Mouse (Mus musculus): ENCODE measurements around the gene Asphd2. TPM values are rescaled to one million over a fixed set of nuclear protein-coding genes. Genes with fewer than 3 reads are reported as not detected.
"Not testable (repeated sequence)": the region's sequence is repeated elsewhere in the genome, so short reads cannot be mapped to it uniquely, and the experiment has no call there.

Asphd2 gene
- total RNA-seq (2018; cell fraction: chromatin; rRNA removed), result under 1 TPM in 1 of 26 experiments, not detected in 25; 0.98 TPM
- not detected for total RNA-seq (2018; cell fraction: cytosol; rRNA removed)
- total RNA-seq (2018; cell fraction: nucleus; rRNA removed), result not detected
- polyA plus RNA-seq (2018), result not detected in 3 replicates

GRCm38 (mm10) chr5:112394779-112395443 is at the start of gene Asphd2:
Asphd2 (minus strand) TSS chr5:112394866.
- H3K79me2 ChIP-seq (ENCODE audit: inconsistent target), result no peaks in the 10 kb centered on the region
- no peak within 1 kb of the TSS for H3K4me3 ChIP-seq (ENCODE audit: inconsistent target)
- no peaks in the 10 kb centered on the region for H3K36me3 ChIP-seq (ENCODE audit: inconsistent target)
- WGBS (ENCODE audit: missing documents), result 6% methylated on average over 66 of the region's 67 CpGs
- H3K27ac ChIP-seq, result no peak within 1 kb of the TSS

GRCm38 (mm10) chr5:112438535-112438934 is 43.9 kb upstream of the Asphd2 start:
- no peak overlapping the region for H3K27ac ChIP-seq
- no peaks in the 10 kb centered on the region for H3K79me2 ChIP-seq (ENCODE audit: inconsistent target)
- H3K36me3 ChIP-seq (ENCODE audit: inconsistent target), result no peaks in the 10 kb centered on the region
- WGBS (ENCODE audit: missing documents), result 70% methylated on average over 10 of the region's 10 CpGs
- H3K4me3 ChIP-seq (ENCODE audit: inconsistent target), result no peak overlapping the region

- H3K79me2 ChIP-seq (ENCODE audit: inconsistent target), result no peaks in the 10 kb centered on the region
- no peak overlapping the region for H3K4me3 ChIP-seq (ENCODE audit: inconsistent target)
- no peak overlapping the region for H3K27ac ChIP-seq
- WGBS (ENCODE audit: missing documents), result 2% methylated on average over 8 of the region's 8 CpGs
- no peaks in the 10 kb centered on the region for H3K36me3 ChIP-seq (ENCODE audit: inconsistent target)
Observed at GRCm38 (mm10) chr5:112433004-112433403, 38.3 kb upstream of the Asphd2 start.

GRCm38 (mm10) chr5:112432033-112432432 is 37.4 kb upstream of the Asphd2 start:
- Histone ChIP-seq H3K79me2 (ENCODE audit: inconsistent target) (no peaks in the 10 kb centered on the region), H3K36me3 (ENCODE audit: inconsistent target) (no peaks in the 10 kb centered on the region), H3K27ac (no peak overlapping the region), H3K4me3 (ENCODE audit: inconsistent target) (no peak overlapping the region)
- WGBS (ENCODE audit: missing documents), result 90% methylated on average over 5 of the region's 5 CpGs

GRCm38 (mm10) chr5:112431120-112431775 is 36.6 kb upstream of the Asphd2 start:
- H3K36me3 ChIP-seq (ENCODE audit: inconsistent target), result no peaks in the 10 kb centered on the region
- no peak overlapping the region for H3K27ac ChIP-seq
- H3K79me2 ChIP-seq (ENCODE audit: inconsistent target), result no peaks in the 10 kb centered on the region
- H3K4me3 ChIP-seq (ENCODE audit: inconsistent target), result no peak overlapping the region
- WGBS (ENCODE audit: missing documents), result 10% methylated on average over 14 of the region's 14 CpGs

- Histone ChIP-seq H3K4me3 (ENCODE audit: inconsistent target) (no peak overlapping the region), H3K36me3 (ENCODE audit: inconsistent target) (no peaks in the 10 kb centered on the region), H3K79me2 (ENCODE audit: inconsistent target) (no peaks in the 10 kb centered on the region), H3K27ac (no peak overlapping the region)
- WGBS (ENCODE audit: missing documents), result 17% methylated on average over 19 of the region's 19 CpGs
Observed at GRCm38 (mm10) chr5:112428944-112429343, 34.3 kb upstream of the Asphd2 start.

- Histone ChIP-seq H3K79me2 (ENCODE audit: inconsistent target) (no peaks in the 10 kb centered on the region), H3K27ac (no peak overlapping the region), H3K36me3 (ENCODE audit: inconsistent target) (no peaks in the 10 kb centered on the region), H3K4me3 (ENCODE audit: inconsistent target) (no peak overlapping the region)
- 66% methylated on average over 2 of the region's 2 CpGs for WGBS (ENCODE audit: missing documents)
Observed at GRCm38 (mm10) chr5:112427283-112427682, 32.6 kb upstream of the Asphd2 start.

- H3K4me3 ChIP-seq (ENCODE audit: inconsistent target), result no peak overlapping the region
- WGBS (ENCODE audit: missing documents), result 40% methylated on average over 7 of the region's 7 CpGs
- H3K79me2 ChIP-seq (ENCODE audit: inconsistent target), result no peaks in the 10 kb centered on the region
- no peak overlapping the region for H3K27ac ChIP-seq
- no peaks in the 10 kb centered on the region for H3K36me3 ChIP-seq (ENCODE audit: inconsistent target)
Observed at GRCm38 (mm10) chr5:112426635-112427034, 32.0 kb upstream of the Asphd2 start.

- 40% methylated on average over 12 of the region's 12 CpGs for WGBS (ENCODE audit: missing documents)
- H3K27ac ChIP-seq, result no peak overlapping the region
- H3K79me2 ChIP-seq (ENCODE audit: inconsistent target), result no peaks in the 10 kb centered on the region
- H3K4me3 ChIP-seq (ENCODE audit: inconsistent target), result no peak overlapping the region
- H3K36me3 ChIP-seq (ENCODE audit: inconsistent target), result no peaks in the 10 kb centered on the region
Observed at GRCm38 (mm10) chr5:112419535-112419934, 24.9 kb upstream of the Asphd2 start.

GRCm38 (mm10) chr5:112418023-112418422 is 23.4 kb upstream of the Asphd2 start:
- 74% methylated on average over 4 of the region's 4 CpGs for WGBS (ENCODE audit: missing documents)

GRCm38 (mm10) chr5:112416673-112417072 is 22.0 kb upstream of the Asphd2 start:
- H3K79me2 ChIP-seq (ENCODE audit: inconsistent target), result no peaks in the 10 kb centered on the region
- WGBS (ENCODE audit: missing documents), result 90% methylated on average over 5 of the region's 5 CpGs
- H3K4me3 ChIP-seq (ENCODE audit: inconsistent target), result no peak overlapping the region
- H3K36me3 ChIP-seq (ENCODE audit: inconsistent target), result no peaks in the 10 kb centered on the region
- H3K27ac ChIP-seq, result no peak overlapping the region

More at GRCm38 (mm10) chr5:112418023-112418422, 23.4 kb upstream of the Asphd2 start:
- Histone ChIP-seq H3K4me3 (ENCODE audit: inconsistent target) (no peak overlapping the region), H3K27ac (no peak overlapping the region), H3K79me2 (ENCODE audit: inconsistent target) (no peaks in the 10 kb centered on the region), H3K36me3 (ENCODE audit: inconsistent target) (no peaks in the 10 kb centered on the region)

- not testable (repeated sequence) for H3K36me3 ChIP-seq (ENCODE audit: inconsistent target); H3K79me2 ChIP-seq (ENCODE audit: inconsistent target); H3K4me3 ChIP-seq (ENCODE audit: inconsistent target); H3K27ac ChIP-seq
- 76% methylated on average over 3 of the region's 4 CpGs for WGBS (ENCODE audit: missing documents)
Observed at GRCm38 (mm10) chr5:112412781-112413180, 18.1 kb upstream of the Asphd2 start.

- Histone ChIP-seq H3K79me2 (ENCODE audit: inconsistent target) (no peaks in the 10 kb centered on the region), H3K4me3 (ENCODE audit: inconsistent target) (no peak overlapping the region), H3K36me3 (ENCODE audit: inconsistent target) (no peaks in the 10 kb centered on the region), H3K27ac (no peak overlapping the region)
- WGBS (ENCODE audit: missing documents), result 20% methylated on average over 19 of the region's 19 CpGs
Observed at GRCm38 (mm10) chr5:112411514-112412335, 17.1 kb upstream of the Asphd2 start.

- no peaks in the 10 kb centered on the region for H3K36me3 ChIP-seq (ENCODE audit: inconsistent target)
- 56% methylated on average over 11 of the region's 11 CpGs for WGBS (ENCODE audit: missing documents)
- H3K4me3 ChIP-seq (ENCODE audit: inconsistent target), result no peak overlapping the region
- no peaks in the 10 kb centered on the region for H3K79me2 ChIP-seq (ENCODE audit: inconsistent target)
- no peak overlapping the region for H3K27ac ChIP-seq
Observed at GRCm38 (mm10) chr5:112411072-112411471, 16.4 kb upstream of the Asphd2 start.
